ENCODE assay signal across 9 mouse cellular contexts in the genomic region with DNA sequence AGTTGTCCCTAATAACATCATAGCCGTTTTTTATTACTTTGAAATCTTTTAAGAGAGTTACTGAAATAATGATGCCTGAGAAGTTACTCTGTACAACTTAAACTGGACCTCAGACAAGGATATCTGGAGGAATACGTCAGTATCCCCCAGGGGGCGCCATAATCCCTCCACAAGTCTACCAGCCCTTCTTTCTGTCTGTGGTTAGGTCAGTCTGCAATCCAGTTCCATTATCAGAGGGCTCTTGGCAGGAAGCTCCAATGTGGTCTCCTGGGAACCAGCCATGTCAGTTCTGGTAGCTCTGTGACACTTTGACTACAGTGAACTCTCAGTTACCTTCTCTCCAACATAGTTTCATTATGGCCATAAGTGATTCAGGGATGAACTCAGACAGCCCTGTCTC.
A peak's percentile ranks its signal among the peaks of the same experiment; 100 is the strongest.
DNase-seq lines count a peak whose midpoint lies in the region; ATAC-seq and TF ChIP-seq lines count a peak whose summit lies in the region.
"Had no signal": no experiment of that assay in that cellular context is flagged by ENCODE, and none has a peak within 500 bp of the region (broad histone marks: within the 10 kb centered on the region; RNA-seq: fewer than 3 reads in every experiment).

No protein-coding gene starts in this region.

- no peak overlapping the region for H3K4me2 ChIP-seq in midbrain, postnatal 0 days (ENCODE audit: low read depth, low read length, poor library complexity, severe bottlenecking)
- no peak overlapping the region for H3K4me2 ChIP-seq in midbrain, embryonic 15.5 days
- no peak overlapping the region for H3K4me2 ChIP-seq in embryonic facial prominence, embryonic 11.5 days (ENCODE audit: low read depth, low read length)
- H3K4me2 ChIP-seq in lung, embryonic 14.5 days: no peak overlapping the region
- no peak overlapping the region for H3K4me2 ChIP-seq in intestine, embryonic 16.5 days (ENCODE audit: low read depth, low read length)
- H3K4me2 ChIP-seq: heart, embryonic 13.5 days had no signal

- DNase-seq in midbrain, postnatal 0 days (ENCODE audit: low spot score): peak; percentile 14
- peak; percentile 57 to 86 for DNase-seq in adrenal gland, adult (ENCODE audit: inconsistent age in 2 of 2, low spot score in 1 of 2)
- DNase-seq in embryonic facial prominence, embryonic 11.5 days (ENCODE audit: low spot score): peak; percentile 53
- peak; percentile 74 for DNase-seq in kidney, adult 9 months
- peak; percentile 74 for DNase-seq in lung, embryonic 14.5 days
- DNase-seq in spleen, adult 18-20 months: peak; percentile 44 to 75

- no peak overlapping the region for H3K4me3 ChIP-seq in midbrain, postnatal 0 days (ENCODE audit: low read depth, low read length)
- H3K4me3 ChIP-seq in midbrain, embryonic 15.5 days: no peak overlapping the region
- no peak overlapping the region for H3K4me3 ChIP-seq in embryonic facial prominence, embryonic 11.5 days (ENCODE audit: low read depth, low read length)
- no peak overlapping the region for H3K4me3 ChIP-seq in lung, embryonic 14.5 days (ENCODE audit: low read depth, low read length)
- no peak overlapping the region for H3K4me3 ChIP-seq in intestine, embryonic 16.5 days (ENCODE audit: low read length)
- H3K4me3 ChIP-seq: heart, embryonic 13.5 days had no signal

- H3K36me3 ChIP-seq in midbrain, postnatal 0 days (ENCODE audit: insufficient read depth, low read length): no peaks in the 10 kb centered on the region
- H3K36me3 ChIP-seq in midbrain, embryonic 15.5 days (replicated peaks): no peaks in the 10 kb centered on the region
- H3K36me3 ChIP-seq in embryonic facial prominence, embryonic 11.5 days (replicated peaks; ENCODE audit: control insufficient read depth, insufficient read depth, low read depth, low read length): no peaks in the 10 kb centered on the region
- no peaks in the 10 kb centered on the region for H3K36me3 ChIP-seq in lung, embryonic 14.5 days (ENCODE audit: insufficient read depth)
- no peaks in the 10 kb centered on the region for H3K36me3 ChIP-seq in intestine, embryonic 16.5 days (ENCODE audit: control insufficient read depth, insufficient read depth, low read length)
- H3K36me3 ChIP-seq: heart, embryonic 13.5 days had no signal

- 17% methylated on average over 3 of the region's 3 CpGs for WGBS in midbrain, postnatal 0 days
- WGBS in midbrain, embryonic 15.5 days: 17% methylated on average over 3 of the region's 3 CpGs
- 16% methylated on average over 3 of the region's 3 CpGs for WGBS in embryonic facial prominence, embryonic 11.5 days
- 10% methylated on average over 3 of the region's 3 CpGs for WGBS in lung, embryonic 14.5 days
- 23% methylated on average over 3 of the region's 3 CpGs for WGBS in intestine, embryonic 16.5 days

- peak; percentile 39 for TF ChIP-seq CTCF in midbrain, postnatal 0 days (IDR thresholded peaks at IDR 0.05)
- peak; percentile 58 for TF ChIP-seq CTCF in lung, embryonic 14.5 days (IDR thresholded peaks at IDR 0.05; ENCODE audit: low read depth)

- H3K27me3 ChIP-seq in midbrain, postnatal 0 days (ENCODE audit: insufficient read depth, low read length): no peaks in the 10 kb centered on the region
- H3K27me3 ChIP-seq in midbrain, embryonic 15.5 days (replicated peaks): 0 out of 2 replicates have a peak, but pooled peaks cover 3% of the 10 kb centered on the region
- H3K27me3 ChIP-seq in embryonic facial prominence, embryonic 11.5 days (ENCODE audit: control insufficient read depth, insufficient read depth, low read length): no peaks in the 10 kb centered on the region
- no peaks in the 10 kb centered on the region for H3K27me3 ChIP-seq in lung, embryonic 14.5 days (ENCODE audit: insufficient read depth, low read length)
- no peaks in the 10 kb centered on the region for H3K27me3 ChIP-seq in intestine, embryonic 16.5 days (replicated peaks; ENCODE audit: control insufficient read depth, insufficient read depth, low read length)
- H3K27me3 ChIP-seq: heart, embryonic 13.5 days had no signal

- no peaks in the 10 kb centered on the region for H3K4me1 ChIP-seq in midbrain, postnatal 0 days (ENCODE audit: insufficient read depth, low read length)
- H3K4me1 ChIP-seq in midbrain, embryonic 15.5 days: no peaks in the 10 kb centered on the region
- H3K4me1 ChIP-seq in embryonic facial prominence, embryonic 11.5 days (ENCODE audit: control insufficient read depth, insufficient read depth, low read length): no peaks in the 10 kb centered on the region
- H3K4me1 ChIP-seq in lung, embryonic 14.5 days (ENCODE audit: insufficient read depth): no peaks in the 10 kb centered on the region
- no peaks in the 10 kb centered on the region for H3K4me1 ChIP-seq in intestine, embryonic 16.5 days (ENCODE audit: control insufficient read depth, insufficient read depth, low read length)
- H3K4me1 ChIP-seq: heart, embryonic 13.5 days had no signal

- no peaks in the 10 kb centered on the region for H3K9me3 ChIP-seq in midbrain, postnatal 0 days (ENCODE audit: low read length)
- H3K9me3 ChIP-seq in midbrain, embryonic 15.5 days: no peaks in the 10 kb centered on the region
- H3K9me3 ChIP-seq in embryonic facial prominence, embryonic 11.5 days (replicated peaks; ENCODE audit: control insufficient read depth, low read length): no peaks in the 10 kb centered on the region
- no peaks in the 10 kb centered on the region for H3K9me3 ChIP-seq in lung, embryonic 14.5 days (ENCODE audit: low read depth, low read length)
- no peaks in the 10 kb centered on the region for H3K9me3 ChIP-seq in intestine, embryonic 16.5 days (ENCODE audit: control insufficient read depth, low read length)
- H3K9me3 ChIP-seq: heart, embryonic 13.5 days had no signal

- no peak for ATAC-seq in midbrain, postnatal 0 days (ENCODE audit: low FRiP score)
- ATAC-seq in midbrain, embryonic 15.5 days (replicated peaks): no peak
- no peak for ATAC-seq in embryonic facial prominence, embryonic 11.5 days (replicated peaks; ENCODE audit: insufficient number of reproducible peaks, low FRiP score, low TSS enrichment, low read depth)
- ATAC-seq in lung, embryonic 14.5 days (ENCODE audit: insufficient read depth): peak; percentile 35; the same call in 1 of the 2 replicates
- ATAC-seq in intestine, embryonic 16.5 days: no peak

- H3K27ac ChIP-seq in midbrain, postnatal 0 days (ENCODE audit: low read depth, low read length): no peak overlapping the region
- H3K27ac ChIP-seq in midbrain, embryonic 15.5 days: no peak overlapping the region
- no peak overlapping the region for H3K27ac ChIP-seq in embryonic facial prominence, embryonic 11.5 days (replicated peaks; ENCODE audit: low read depth, low read length)
- H3K27ac ChIP-seq in lung, embryonic 14.5 days (ENCODE audit: low read depth): no peak overlapping the region
- no peak overlapping the region for H3K27ac ChIP-seq in intestine, embryonic 16.5 days (ENCODE audit: low read length)
- H3K27ac ChIP-seq: heart, embryonic 13.5 days had no signal

- H3K9ac ChIP-seq in midbrain, postnatal 0 days (replicated peaks; ENCODE audit: low read length, poor library complexity, severe bottlenecking): no peak overlapping the region
- no peak overlapping the region for H3K9ac ChIP-seq in midbrain, embryonic 15.5 days
- H3K9ac ChIP-seq in embryonic facial prominence, embryonic 11.5 days (replicated peaks; ENCODE audit: low read length): no peak overlapping the region
- no peak overlapping the region for H3K9ac ChIP-seq in lung, embryonic 14.5 days
- H3K9ac ChIP-seq in intestine, embryonic 16.5 days (ENCODE audit: low read depth, low read length): no peak overlapping the region
- H3K9ac ChIP-seq: heart, embryonic 13.5 days had no signal

Comparison
In these comparisons a context has a peak if more than half of its experiments do, and no peak if none do; other contexts are left out.
1. DNase-seq: peak in every context shown above with its lines; median percentile 74 in kidney, adult 9 months; 74 in lung, embryonic 14.5 days; 72 in adrenal gland, adult; 60 in spleen, adult 18-20 months; 53 in embryonic facial prominence, embryonic 11.5 days; 14 in midbrain, postnatal 0 days.